Mouse (Mus musculus): ENCODE data around the gene Kif17. TPM values are rescaled to one million over a fixed set of nuclear protein-coding genes. Genes with fewer than 3 reads are reported as not detected.

The Kif17 gene
- total and polyA plus RNA-seq, 3 experiments: 2.7 to 4.0 (median 2.8) TPM

DNA sequence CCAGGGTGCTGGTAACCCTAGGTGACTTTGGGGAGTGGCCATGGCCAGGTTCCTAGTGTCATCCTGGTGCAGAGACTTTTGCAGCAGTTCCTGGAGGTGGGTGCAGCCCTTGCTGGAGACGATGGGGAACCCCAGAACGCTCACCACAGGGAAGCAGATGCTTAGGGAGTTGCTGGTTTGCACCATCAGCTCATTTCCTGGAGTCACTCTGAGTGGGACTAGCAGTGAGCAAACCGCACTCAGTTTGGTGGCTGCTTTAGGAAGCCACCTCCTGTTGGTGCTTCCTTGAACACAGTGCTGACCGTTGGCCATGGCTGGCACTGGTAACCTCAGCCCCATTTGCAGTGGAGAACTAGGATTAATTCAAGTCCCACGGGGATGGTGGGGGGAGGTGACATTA, 9.2 kb downstream of the Kif17 start:
- DNase-seq: no peak

DNA sequence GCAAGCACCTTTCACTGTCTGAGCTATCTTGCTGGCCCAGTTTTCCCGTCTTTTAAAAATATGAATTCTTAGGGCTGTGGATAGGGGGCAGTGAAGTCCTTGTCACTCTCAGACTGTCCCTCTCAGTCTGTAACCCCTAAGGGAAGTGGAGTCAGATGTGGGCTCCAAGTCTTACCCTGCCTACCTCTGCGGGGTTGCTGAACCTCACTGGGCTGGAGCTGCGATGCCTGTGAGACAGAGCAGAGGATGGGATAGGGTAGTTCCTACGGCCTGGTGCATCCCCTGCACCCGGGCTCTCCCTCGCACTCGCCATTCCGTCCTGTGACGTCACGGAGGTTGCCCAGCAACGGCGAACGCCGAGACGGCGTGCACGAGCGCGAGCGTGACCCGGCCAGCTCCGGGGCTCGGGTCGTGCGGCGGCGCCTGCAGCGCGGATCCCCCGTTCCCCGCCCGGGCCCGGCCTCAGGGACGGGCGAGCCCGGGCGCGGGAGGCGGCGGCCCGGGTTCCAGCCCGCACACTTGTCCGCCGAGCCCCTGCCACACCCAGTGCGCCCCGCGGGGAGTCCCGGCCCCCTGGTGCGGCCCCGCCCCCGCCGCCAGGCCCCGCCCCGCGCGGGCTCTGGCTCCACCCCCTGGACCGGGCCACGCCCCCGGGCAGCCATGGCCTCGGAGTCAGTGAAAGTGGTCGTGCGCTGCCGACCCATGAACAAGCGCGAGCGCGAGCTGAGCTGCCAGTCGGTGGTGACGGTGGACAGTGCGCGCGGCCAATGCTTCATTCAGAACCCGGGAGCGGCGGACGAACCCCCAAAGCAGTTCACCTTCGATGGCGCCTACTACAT, 11.8 kb downstream of the Kif17 start:
- peak; percentile 92 for DNase-seq

DNA sequence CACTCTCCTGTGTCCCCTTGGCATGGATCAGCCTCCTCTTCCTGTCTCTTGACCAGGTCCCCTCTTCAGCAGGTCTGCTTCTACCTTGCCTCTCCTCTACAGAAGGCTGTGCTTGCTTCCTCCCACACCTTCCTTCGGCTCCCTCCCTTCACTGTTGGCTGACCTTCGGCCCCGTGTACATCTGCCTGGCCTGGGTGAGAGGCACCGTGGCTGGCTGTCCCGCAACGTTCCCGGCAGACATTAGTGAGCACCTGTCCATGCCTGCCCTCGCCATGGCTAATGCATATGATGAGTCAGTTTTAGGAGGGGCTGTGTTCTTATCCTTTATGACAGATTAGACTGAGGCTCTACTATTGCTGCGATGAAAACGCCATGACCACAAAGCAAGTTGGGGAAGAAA, 17.6 kb downstream of the Kif17 start:
- no peak for DNase-seq

- no peak for DNase-seq
These were observed 22.1 kb downstream of the Kif17 start for GRCm38 (mm10) chr4:138272011-138272997.

GRCm38 (mm10) chr4:138278346-138278745, 28.1 kb downstream of the Kif17 start:
- peak; percentile 23 for DNase-seq

DNA sequence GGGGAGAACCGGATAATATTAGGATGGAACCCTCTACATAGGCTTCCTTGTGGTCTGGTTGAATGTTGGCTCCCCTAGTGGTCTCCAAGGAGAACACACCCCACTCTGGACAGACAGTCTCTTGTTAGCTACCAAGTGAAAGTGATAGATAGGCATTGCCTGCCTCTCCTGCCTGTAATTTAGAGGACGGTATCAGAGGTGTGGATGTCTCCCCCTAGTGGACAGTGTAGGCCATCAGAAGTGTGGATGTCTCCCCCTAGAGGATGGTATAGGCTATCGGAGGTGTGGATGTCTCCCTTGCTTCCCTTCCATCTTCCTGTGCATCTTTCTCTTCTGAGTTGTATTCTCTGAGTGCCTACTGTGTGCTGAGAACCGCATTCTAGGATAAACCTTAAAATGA, 32.6 kb downstream of the Kif17 start:
- peak; percentile 67 for DNase-seq

DNA sequence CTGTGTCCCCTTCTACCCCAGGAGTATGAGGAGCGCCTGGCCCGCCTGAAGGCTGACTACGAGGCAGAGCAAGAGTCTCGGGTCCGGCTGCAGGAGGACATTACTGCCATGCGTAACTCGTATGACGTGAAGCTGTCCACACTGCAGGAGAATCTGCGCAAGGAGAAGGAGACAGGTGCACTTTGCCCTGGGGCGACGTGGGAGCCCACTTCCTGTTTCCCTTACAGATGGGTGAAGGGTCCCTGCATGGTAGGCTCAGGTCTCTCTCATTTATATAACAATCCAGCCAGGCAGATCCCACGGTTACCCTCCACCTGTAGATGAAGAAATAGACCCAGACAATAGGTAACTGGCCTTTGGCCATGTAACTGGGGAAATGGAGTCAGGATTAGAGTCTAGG, 36.2 kb downstream of the Kif17 start:
- DNase-seq: no peak

DNA sequence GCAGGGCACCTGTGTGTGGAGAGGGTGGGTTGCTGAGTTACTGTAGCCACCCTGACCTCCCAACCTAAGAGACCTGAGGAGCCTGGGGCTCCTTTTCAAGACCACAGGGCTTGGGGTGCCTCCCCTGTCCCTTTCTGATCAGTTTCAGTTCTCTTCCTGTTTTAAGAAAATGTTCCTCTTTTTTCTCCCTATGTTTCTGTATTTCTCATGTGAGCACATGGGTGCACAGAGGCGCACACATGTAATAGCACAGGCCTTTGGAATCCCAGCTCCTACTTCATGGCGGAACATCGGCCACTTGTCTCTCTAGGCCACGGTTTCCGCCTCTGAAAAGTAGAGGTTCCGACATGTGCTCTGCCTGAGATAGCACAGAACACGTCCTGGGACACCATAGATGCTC, 38.5 kb downstream of the Kif17 start:
- DNase-seq: no peak

DNA sequence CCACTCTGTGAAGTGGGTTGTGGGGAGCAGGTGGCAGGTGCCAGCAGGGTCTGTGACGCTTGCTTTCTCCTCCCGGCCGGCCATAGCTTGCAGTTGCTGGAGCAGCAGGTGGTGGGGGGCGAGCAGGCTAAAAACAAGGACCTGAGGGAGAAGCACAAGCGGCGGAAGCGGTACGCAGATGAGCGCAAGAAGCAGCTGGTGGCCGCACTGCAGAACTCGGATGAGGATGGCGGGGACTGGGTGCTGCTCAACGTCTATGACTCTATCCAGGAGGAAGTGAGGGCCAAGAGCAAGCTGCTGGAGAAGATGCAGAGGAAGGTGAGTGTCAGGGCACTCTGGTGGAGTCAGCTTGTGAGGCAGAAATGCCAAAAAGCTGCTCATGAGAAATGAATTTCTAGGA, 41.8 kb downstream of the Kif17 start:
- DNase-seq: no peak

- DNase-seq: no peak
These were observed 43.2 kb downstream of the Kif17 start for GRCm38 (mm10) chr4:138293261-138293948.

GRCm38 (mm10) chr4:138293949-138294550, 43.8 kb downstream of the Kif17 start:
- no peak for DNase-seq

- no peak for DNase-seq
These were observed 51.1 kb downstream of the Kif17 start for GRCm38 (mm10) chr4:138301271-138301780.

DNA sequence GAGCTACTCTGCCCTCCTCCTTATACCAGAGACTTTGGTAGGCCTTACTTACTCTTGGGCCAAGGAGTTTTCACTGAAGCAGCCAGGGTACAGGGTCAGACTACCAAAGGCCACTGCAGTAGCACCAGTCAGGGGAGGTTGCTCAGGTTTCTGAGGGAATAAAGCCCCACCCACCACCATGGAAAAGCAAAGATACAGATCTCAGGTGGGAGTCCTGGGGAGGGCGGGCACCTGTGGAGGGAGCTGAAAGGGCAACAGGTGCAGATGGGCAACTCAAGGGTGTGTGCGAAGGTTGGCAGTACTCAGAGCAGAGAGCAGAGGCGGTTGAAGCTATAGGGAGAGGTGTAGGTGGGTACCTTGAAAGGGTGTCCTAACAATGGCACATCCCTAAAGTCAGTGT, 52.8 kb downstream of the Kif17 start:
- no peak for DNase-seq

DNA sequence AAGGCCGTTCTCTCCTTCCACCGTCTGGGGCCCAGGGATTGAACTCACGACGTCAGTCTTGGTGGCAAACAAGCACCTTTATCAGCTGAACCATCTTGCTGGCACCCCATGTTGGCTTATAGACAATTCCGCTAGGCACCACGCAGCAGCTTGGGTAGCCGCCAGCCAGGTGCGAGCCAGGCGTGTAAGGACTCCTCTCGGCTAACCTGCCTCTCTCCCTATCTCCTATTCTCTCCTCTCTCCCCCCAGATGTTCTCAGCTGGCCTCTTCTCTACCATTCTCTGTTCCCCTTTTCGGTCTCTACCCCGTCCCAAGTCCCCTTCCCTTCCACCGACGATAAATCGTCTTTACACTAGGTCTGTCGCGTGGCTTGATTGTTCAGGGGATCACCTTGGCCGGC, 53.5 kb downstream of the Kif17 start:
- no peak for DNase-seq

DNA sequence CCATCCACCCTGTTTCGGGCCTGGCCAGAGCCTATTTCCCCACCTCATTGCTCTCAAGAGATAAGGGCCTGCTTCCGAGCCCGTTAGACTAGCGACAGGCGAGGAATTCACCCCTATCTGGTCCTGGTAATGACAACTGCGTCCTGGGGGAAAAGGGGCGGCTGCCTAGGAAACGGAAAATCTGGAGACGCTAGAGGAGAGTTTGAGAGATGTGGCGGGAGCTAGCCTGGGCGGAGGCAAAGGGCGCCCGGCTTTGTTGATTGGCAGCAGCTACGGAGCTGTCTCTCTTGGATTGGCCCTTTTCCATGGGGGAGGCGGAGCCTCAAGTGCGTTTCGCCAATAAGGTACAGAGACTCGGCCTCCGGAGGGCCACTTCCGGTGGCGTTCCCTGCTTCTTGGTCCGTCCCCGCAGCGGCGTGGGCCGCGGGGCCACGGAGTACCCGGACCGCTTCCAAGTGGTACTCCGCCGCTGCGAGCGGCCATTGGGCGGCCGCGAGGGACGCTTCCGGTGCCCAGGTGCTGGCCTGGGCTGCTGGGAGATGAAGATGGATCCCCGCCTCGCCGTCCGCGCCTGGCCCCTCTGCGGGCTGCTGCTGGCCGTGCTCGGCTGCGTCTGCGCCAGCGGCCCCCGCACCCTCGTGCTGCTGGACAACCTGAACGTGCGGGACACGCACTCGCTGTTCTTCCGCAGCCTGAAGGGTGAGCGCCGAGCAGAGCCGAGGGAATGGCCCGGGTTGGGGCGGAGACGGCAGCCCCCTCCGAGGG, 54.3 kb downstream of the Kif17 start, which contains the start of gene Ddost:
Gene Ddost (plus strand): TSS at position 391 of the 765 bp plus-strand sequence.
- peak; percentile 98 for DNase-seq

DNA sequence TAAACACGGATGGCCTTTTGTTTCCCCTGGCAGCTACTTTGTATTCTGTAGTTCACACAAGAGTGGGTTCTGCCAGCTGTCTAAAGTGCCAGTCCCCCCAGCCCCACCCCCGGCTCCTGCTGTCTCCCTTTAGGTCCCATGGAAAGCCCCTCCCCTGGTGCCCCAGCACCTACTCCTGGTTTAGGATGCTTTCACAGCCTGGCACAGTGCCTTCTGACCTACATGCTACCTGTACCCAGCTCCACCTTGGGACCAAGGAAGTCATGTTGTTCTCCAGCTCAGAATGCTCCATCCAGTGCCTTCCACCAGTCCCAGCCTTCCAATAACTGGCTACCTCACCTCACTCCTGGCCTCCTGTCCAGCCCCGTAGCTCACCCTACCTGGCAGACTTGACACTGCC, 56.8 kb downstream of the Kif17 start:
- no peak for DNase-seq

DNA sequence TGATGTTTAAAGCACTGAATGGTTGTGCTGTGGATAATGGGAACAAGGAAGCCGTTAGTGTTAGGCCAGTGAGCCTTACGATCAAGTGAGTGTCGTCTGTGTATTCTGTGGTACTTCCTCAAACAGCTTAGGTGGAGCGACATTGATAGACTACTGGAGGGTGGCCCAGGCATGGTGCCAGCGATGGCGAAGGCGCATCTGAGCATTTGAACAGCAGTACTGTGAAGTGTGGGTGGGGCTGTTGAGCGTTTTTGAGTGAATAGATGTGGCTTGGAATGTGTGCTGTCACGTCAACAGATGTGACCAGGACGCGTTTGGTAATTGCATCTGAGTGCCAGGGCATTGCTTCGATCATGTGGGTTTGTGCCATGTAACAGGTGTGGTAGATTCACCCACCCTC, 57.5 kb downstream of the Kif17 start:
- no peak for DNase-seq

- DNase-seq: no peak
These were observed 60.2 kb downstream of the Kif17 start for GRCm38 (mm10) chr4:138310311-138310910.

DNA sequence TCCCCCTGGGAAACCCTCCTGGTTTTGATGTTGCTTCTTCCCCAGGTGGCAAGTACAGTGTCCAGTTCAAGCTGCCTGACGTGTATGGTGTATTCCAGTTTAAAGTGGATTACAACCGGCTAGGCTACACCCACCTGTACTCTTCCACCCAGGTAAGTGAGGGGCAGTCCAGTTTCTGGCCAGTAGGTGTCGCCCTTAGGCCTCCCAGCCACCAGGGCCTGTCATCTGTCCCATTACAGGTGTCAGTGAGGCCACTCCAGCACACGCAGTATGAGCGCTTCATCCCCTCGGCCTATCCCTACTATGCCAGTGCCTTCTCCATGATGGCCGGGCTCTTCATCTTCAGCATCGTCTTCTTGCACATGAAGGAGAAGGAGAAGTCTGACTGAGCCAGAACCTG, 61.4 kb downstream of the Kif17 start:
- peak; percentile 49 for DNase-seq

- DNase-seq: no peak
These were observed 61.9 kb downstream of the Kif17 start for GRCm38 (mm10) chr4:138312105-138312504.
